Mouse (Mus musculus): Measurements from ENCODE around the gene Oxld1. TPM values are rescaled to one million over a fixed set of nuclear protein-coding genes. Genes with fewer than 3 reads are reported as not detected.

Oxld1 gene
- total RNA-seq (2021): 10 to 100 TPM; 19.8 to 30.4 TPM
- long read RNA-seq, experiment 1, transcript Oxld1-201 (2 exons, 813 nt): major isoform, 6 of 6 reads
- long read RNA-seq, experiment 1, partial matches to known transcripts: 0 of 6 reads
- long read RNA-seq, experiment 1, other reads (novel, unspliced or antisense): 0 of 6 reads
- long read RNA-seq, experiment 2, transcript Oxld1-201 (2 exons, 813 nt): major isoform, 33 of 44 reads
- long read RNA-seq, experiment 2, partial matches to known transcripts: 8 of 44 reads
- long read RNA-seq, experiment 2, other reads (novel, unspliced or antisense): 2 of 44 reads

DNA sequence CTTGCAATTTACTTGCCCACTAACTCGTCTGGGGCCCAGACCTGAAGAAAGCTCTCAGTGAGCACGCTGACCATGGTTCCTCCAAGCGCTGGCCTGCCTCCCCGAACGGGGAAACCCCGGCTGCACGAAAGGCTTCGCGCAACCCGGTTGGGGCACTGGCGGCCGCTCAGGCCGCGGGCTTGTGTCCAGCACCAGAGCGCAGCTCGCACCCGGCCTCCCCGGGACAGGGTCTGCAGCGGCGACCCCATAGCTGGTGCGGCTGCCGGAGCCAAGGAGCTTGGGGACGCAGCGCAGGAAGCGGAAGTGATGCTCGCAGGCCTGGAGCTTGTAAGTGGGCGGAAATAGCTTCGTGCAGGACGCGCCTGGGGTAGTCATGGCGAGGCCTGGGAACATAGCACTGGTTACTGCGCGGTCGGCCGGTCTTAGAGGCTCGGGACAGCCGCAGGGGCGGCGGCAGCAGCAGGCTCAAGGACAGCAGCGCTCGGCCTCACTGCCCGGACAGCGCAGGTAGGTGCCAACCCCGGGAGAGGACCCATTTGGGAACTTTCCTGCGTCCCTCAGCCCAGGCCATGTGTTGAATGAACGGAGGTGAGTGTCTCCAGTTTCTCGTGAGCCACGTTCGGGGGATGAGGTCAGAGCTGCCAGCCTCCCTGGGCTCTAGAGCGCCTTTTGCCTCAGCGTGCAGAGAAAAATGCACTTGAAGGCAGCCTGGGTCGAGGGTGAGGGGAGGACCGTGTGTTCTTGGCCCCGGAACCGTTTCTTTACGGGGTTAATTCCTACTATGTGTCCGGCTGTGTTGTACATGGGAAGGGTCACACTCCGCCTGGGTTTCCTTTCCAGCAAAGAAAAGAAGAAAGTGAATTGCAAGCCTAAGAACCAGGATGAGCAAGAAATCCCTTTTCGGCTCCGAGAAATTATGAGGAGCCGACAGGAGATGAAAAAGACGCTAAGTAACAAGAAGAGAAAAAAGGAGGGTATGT, at the start of gene Oxld1, which contains the start of gene Ccdc137:
TSS of gene Oxld1 (minus strand) at position 297 of the 980 bp plus-strand sequence.
TSS of gene Ccdc137 (plus strand) at position 344 of the 980 bp plus-strand sequence.
- DNase-seq (ENCODE audit: low spot score in 2 of 2): peak; percentile 62 to 74

DNA sequence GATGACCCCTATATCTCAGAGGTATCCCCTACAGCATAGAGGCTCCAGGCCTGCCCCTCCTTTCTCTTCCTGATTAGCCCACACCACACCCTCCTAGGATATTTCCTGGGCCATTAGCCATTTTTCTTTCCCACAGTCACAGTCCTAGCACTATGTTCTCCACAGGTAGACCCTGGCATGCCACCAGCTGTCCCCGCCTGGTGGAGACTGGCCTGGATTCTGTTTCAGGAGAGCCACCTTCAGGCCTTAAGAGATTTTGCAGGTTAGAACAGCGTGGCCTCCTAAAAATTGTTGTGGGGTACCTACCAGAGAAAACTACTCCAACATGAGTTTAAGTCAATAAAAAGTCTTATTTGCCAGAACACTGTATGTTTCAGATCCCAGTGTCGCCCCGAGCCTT, 49.0 kb upstream of the Oxld1 start:
- no peak for DNase-seq (ENCODE audit: low spot score in 2 of 2)

DNA sequence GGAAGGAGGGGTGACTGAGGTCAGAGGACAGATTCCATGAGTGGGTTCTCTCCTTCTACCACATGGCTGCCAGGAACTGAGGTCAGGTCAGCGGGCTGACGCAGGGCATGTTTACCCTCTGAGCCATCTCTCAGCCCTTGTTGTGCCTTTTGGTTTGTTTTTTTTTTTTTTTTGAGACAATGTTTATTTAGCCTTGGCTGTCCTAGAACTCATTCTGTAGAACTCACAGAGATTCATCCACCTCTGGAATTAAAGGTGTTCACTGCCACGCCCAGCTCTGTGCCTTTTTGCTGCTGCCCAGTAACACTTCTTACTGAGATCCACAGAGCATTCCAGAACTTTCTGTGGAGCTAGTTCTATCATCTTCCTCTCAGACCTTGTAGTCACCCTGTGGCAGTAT, 47.8 kb upstream of the Oxld1 start:
- DNase-seq (ENCODE audit: low spot score in 2 of 2): no peak

DNA sequence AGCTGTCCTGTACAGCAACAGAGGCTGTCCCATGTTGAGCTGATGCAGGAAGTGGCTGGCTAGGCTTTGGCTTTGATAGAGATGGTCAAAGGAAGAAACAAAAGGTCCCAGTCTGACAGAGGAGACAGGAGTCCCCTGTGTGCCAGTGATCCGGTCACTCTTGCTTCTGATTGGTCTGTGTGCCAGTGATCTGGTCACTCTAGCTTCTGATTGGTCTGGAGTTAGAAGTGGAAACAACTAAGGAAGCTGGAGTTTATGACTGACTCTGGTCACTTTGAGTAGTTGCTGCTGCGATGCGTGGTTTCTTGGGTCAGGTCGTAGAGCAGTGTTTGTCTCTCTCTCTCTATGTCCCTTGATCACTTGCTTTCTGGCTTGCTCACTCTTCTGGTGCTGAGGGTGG, 43.8 kb upstream of the Oxld1 start:
- DNase-seq (ENCODE audit: low spot score in 2 of 2): no peak

DNA sequence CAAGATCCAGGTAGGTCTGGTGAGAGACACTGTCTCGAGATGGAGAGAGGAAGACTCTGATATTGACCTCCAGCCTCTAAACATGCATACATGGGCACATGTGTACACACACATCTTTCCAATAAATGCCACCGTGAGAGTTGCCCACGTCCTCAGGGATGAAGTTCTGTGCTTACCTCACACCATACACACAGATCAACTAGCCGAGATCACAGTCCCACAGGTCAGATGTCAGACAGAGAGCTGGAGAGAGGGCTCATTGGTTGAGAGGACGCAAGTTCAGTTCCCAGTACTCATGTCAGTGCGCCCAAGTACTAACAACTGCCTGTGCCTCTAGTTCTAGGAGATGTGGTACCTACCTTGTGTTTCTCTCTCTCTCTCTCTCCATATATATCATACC, 43.1 kb upstream of the Oxld1 start:
- no peak for DNase-seq (ENCODE audit: low spot score in 2 of 2)

DNA sequence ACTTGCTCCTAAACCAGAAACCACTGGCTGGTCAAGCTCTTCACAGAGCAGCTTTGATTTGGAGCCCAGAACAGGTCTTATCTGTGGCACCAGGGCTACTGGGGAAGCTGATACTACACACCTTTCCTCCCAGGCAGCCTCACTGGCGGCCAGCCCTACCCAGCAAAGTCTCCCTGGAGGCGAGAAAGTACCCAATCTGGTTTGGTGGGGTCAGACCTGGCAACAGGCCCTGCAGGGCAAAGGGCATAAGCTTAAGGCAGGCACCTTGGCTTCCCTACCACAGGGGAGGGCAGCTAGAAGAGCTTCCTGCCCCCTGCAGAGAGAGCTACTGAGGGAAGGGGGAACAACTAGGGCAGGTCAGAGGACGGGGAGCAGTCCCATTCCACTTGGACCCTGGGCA, 42.5 kb upstream of the Oxld1 start:
- DNase-seq (ENCODE audit: low spot score in 2 of 2): no peak

DNA sequence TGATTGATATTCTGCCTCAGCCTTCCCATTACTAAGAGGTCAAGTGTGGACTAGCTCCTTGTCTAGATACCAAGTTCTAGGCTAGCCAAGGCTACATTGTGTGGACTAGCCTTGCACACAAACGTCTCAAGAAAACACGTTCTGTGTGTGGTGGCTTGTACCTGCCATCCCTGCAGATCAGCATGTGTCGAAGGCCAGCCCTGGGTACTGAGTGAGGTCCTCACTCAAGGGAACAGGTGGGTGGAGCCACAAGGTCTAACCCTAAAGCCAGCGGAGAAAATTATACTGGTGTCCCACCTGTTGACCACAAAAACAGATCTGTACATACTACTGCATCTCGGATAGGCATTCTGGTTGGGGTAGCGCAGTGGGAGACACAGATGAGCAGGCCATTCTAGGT, 42.0 kb upstream of the Oxld1 start:
- no peak for DNase-seq (ENCODE audit: low spot score in 2 of 2)

DNA sequence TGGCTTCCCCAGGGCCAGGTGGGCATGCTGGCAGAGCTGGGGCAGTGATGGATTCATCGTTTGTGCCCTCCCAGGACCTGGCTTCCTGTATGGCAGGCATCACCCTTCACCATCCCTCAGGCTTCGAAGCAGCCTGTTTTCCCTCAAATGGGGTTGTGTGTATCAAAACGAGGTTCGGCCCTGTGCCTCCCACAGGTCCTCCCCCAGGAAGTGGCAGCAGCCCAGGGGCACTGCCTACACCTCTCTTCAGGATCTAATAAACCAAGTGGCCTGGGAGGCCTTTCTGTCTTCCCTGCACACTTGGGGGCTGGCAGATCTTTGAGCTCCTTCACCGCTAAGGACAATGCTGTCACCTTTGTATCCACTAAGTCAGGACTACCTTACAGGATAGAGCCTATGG, 41.0 kb upstream of the Oxld1 start:
- no peak for DNase-seq (ENCODE audit: low spot score in 2 of 2)

DNA sequence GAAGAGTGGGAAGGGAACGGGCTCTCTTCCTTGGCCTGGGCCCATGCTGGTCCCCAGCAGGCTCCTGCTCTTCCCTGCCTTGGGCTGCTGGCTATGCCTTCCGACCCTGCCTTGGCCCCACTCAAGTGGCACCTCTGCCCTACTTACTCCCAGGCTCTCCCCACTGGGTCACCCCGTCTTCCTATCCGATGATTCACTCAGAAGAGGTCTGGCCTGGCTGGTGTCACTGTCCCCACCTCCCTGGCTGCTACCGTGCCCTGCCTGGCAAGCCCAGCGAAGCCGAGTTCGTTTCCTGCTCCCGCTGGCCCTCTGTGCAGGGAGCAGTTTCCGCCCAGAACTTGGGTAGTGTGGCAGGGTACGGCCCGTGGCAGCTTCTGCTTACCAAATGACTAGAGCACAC, 40.4 kb upstream of the Oxld1 start:
- peak; percentile 38 to 51 for DNase-seq (ENCODE audit: low spot score in 2 of 2)

DNA sequence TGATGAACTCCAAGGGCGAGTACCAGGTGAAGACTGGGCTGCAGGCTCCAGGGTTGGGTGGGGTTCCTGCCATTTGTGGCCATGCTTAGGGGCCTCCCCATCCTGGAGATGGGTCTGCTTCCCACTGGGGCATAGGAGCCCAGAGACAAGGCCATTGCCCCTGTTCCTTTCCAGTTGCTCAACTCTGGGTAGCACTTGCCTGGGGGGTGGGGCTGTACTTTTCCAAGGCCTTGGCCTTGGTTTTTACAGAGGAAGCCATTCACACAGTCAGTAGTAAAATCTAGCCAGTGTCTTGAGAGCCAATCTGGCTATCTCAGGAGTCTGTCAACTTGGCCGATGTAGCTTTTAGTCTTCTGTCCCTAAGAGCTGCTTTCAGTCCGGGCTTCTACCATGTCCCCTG, 39.6 kb upstream of the Oxld1 start:
- peak; percentile 63 to 67 for DNase-seq (ENCODE audit: low spot score in 2 of 2)

DNA sequence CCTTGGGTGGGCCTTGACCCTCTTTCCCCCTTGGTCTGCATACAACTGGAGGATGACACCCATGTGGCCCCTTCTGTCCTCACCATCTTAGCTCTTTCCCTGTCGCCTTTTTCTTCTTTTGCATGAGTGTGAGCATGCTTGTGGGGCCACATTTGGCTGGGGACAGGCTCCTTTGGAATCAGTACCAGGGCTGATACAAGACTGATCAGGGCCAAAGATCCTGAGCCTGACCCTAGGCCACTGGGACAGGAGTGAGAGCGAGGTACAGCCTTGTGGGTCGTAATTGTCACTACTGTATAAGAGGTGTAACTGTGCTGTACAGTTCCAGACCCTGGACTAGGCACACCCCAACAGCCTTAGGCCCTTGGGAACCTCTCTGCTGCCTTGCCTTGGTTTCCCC, 36.0 kb upstream of the Oxld1 start:
- no peak for DNase-seq (ENCODE audit: low spot score in 2 of 2)

DNA sequence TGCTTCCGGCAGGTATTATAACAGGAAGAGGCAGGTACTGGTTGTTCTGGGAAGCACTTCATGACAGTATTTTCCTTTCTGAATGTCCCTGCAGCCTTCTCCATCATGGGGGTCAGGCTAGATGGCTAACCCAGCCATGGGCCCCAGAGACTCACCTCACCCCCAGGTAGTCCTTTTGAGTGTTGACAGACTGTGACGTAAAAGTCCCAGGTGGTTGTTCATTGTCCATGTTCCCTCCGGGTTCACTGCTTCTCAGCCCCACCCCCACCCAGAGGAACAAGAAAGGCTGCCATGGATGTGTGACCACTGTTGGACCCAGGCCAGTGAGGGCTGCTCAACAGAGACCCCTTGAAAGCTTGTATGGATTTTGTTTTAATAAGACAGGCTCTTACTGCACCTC, 35.5 kb upstream of the Oxld1 start:
- DNase-seq (ENCODE audit: low spot score in 2 of 2): no peak

DNA sequence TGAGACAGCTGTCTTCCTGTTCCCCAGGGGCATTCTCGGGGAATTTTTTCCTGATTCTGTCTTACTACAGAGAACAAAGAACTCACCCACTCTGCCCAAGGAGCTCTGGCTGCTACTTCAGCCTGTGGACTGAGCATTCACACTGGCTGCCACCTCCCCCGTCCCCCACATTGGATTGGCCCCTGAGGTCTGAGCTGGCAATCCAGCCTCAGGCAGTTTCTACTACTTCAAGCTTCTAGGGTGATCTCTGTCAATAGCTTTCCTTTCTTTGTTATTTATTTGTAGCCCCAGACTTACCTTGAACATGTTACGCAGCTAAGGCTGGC, 35.0 kb upstream of the Oxld1 start:
- no peak for DNase-seq (ENCODE audit: low spot score in 2 of 2)

DNA sequence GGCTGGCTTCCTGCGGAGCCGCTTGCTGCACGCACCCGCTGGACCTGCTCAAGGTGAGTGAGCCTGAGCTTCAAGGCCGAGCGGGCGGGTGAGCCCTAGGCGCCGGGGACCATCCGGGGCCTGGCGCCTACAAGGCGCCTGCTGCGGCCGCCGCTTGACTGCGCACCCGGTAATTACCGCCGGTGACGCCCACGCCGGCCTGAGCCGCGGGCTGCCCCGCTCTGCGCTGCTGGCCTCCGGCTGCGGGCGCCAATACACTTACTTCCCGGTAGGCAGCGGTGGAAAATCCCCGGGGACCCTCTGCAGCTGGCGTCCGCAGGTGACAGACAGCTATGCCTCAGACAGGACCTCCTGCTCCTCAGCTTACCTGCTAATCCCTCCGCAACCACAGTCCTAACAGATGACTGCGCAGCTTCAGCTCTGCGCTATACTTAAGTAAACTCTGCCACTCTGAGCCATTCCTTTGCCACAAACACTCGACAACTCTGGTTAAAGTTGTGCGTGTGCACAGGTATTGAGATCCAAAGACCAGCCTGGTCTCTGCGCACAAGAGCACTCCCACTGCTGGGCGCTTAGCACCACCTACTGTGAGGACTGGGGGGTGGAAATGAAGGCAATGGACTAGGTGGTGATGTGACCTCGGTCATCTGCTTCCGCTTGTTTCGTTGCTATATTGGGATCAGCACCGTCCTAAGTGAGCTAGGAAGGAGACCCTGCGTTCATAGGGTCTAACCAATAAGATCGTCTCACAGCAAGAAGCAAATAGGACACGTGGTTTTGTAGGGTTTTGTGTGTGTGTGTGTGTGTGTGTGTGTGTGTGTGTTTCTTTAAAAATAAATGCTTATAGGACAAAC, 34.4 kb upstream of the Oxld1 start:
- peak in 1 of 2 experiments; percentile 45 for DNase-seq (ENCODE audit: low spot score in 2 of 2)

DNA sequence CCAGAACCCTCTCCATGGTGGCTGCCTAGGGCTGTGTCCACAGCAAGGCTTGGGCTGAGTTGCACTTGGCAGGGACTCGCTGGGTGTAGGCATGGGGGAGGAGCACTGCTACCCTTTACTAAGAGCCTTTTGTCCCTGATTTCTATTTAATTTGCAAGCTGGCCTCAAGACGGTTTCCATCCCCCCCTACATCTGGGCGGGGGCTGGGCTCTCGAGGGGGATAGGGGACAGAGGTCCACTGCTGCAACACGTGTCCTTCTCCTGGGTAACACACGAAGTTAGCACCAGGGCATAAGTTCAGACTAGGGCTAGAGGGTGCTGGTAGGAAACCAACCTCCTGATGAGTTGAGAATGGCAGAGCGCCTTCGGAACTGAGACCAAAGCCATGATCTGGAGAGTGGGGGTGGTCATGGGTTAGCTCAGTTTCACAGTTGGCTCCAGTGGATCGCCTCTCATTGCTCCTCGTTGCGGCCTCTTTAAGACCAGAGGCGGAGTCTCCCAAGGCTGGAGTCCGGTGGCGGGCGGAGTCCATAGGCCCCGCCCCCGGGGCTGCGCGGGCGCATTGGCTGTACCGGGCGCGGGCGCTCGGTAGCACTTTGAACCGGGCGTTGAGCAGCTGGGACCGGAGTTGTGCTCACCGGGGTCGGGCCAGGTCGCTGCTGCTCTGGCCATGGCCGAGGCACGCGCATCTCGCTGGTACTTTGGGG, 33.6 kb upstream of the Oxld1 start, which contains the start of gene Slc25a10:
TSS of gene Slc25a10 (plus strand) at position 524 of the 707 bp plus-strand sequence.
- DNase-seq (ENCODE audit: low spot score in 2 of 2): peak; percentile 88 to 89

DNA sequence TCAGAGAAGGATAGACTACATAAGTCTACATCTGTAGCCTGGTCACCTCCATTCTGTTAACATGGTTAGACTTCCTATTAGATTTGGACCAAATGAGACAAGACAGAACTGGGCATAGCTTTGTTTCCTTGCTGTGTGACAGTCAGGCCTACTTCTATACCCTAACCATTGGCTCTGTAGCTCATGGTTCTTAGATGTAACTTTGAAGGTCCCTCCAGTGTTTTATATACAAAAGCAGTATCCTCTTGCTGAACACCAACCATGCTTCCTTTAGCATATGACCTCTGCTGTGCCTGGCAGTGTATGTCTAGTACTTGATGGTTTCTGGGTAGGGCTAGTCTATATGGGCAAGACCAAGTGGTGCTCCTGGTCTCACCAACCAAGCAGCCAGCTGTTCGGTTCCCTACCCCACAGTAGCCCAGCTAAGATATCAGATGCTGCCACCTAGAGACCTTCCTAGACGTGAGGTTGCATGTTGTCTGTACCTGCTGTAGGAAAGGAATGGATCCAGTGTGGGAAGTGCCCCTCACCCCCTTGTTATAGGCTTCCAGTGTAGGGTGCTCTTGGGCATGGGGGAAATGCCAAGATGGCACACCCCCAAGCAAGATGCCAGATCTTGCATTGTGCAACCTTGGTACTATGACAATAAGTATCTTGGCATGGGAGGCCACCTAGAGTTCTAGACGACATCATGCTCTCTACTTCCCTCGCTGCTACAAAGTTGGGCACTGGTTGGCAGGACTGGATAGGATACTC, 32.6 kb upstream of the Oxld1 start:
- no peak for DNase-seq (ENCODE audit: low spot score in 2 of 2)

DNA sequence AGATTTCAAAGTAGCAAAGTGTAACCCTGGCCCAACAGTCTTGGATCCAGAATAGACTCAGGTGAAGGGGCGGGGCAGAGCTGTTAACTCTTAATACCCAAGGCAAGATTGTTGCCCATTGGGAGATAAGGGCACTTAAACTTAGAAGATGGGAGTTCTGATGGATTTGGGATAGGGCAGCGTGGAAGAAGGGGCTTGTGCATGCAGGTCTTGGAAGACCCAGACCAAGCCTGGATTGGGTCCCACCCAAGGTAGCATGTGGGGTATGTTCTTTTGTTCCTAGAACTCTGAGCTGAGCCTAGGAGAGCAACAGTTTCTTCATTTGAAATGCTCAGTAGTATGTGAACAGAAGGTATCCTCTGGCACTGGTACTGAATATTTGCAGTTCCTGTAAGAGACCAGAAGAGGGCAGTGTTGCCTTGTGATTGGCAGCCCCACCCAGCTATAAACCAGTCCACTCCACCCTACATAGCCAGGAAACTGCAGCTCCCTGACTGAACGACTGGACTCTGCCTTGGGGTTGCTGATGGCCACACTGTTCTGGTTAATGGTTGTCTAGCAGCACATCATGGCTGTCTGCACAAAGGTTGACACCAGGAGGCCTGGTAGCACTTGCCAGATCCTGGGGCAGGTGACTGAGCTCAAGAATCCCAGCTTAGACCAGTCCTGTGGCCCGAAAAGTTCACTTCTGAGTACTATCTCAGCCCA, 31.3 kb upstream of the Oxld1 start:
- peak; percentile 42 to 55 for DNase-seq (ENCODE audit: low spot score in 2 of 2)

DNA sequence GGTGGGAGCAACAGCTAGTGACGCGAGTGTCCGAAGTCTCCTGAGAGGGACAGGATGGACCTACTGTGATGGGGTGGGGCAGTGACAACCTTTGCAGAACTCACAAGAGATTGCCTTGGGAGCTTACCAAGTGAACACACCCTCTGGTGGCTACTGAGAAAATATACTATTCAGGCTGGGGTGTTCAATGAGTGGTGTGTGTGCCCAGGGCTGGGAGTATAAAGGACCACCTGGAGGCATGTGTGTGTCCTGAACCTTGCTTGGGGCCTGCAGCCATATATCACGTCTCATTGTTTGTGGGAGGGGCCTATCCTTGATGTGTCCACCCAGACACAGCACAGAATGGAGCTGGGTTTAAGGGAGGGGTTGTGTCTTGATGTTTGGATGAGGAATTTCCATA, 30.6 kb upstream of the Oxld1 start:
- no peak for DNase-seq (ENCODE audit: low spot score in 2 of 2)

DNA sequence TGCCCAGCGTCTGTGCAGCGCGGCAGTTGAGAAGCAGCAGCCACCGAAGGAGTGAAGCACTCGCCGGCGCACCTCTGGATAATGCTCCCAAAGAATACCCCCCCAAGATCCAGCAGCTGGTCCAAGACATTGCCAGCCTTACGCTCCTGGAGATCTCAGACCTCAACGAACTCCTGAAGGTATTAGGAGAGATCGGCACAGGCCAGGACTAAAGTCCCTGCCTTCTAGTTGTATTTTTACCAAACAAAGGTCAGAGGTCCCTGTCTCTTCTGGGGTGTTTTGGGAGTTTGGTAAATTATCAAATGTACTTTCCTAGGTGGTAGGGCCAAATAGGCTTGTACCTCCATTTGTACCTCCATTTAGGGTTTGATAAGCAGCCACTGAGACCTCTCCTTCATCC, 27.4 kb upstream of the Oxld1 start:
- no peak for DNase-seq (ENCODE audit: low spot score in 2 of 2)

Measured in adrenal gland, adult 18-20 months (tissue).